Mouse (Mus musculus) lung, adult 18-20 months (tissue): ENCODE results near the gene 2610528A11Rik.
"Not testable (repeated sequence)": the region's sequence is repeated elsewhere in the genome, so short reads cannot be mapped to it uniquely, and the experiment has no call there.

Experiments
- DNase-seq, 2 experiments: peaks; one replicate each; pipeline ENCODE4 v3.0.0; 2022; ENCODE audit warnings: mixed read lengths in 2 of 2

Gene 2610528A11Rik

GRCm38 (mm10) chr14:37113922-37114321 lies at the start of gene 2610528A11Rik:
2610528A11Rik (minus strand) TSS chr14:37114022.
- no peak for DNase-seq

GRCm38 (mm10) chr14:37163277-37163956 lies 49.6 kb upstream of the 2610528A11Rik start:
- no peak for DNase-seq

- DNase-seq = no peak
Measured at GRCm38 (mm10) chr14:37154391-37154790, 40.6 kb upstream of the 2610528A11Rik start.

GRCm38 (mm10) chr14:37139051-37139710 lies 25.4 kb upstream of the 2610528A11Rik start:
- DNase-seq = no peak

GRCm38 (mm10) chr14:37137596-37137995 lies 23.8 kb upstream of the 2610528A11Rik start:
- not testable (repeated sequence) for DNase-seq

GRCm38 (mm10) chr14:37136110-37136509 lies 22.3 kb upstream of the 2610528A11Rik start:
- DNase-seq = no peak

- no peak for DNase-seq
Measured at GRCm38 (mm10) chr14:37135671-37136070, 21.8 kb upstream of the 2610528A11Rik start.

GRCm38 (mm10) chr14:37135127-37135593 lies 21.3 kb upstream of the 2610528A11Rik start, which contains the start of gene Ghitm:
Ghitm (minus strand) TSS chr14:37135272.
- DNase-seq = peak; percentile 98

- no peak for DNase-seq
Measured at GRCm38 (mm10) chr14:37134304-37135126, 20.7 kb upstream of the 2610528A11Rik start.

GRCm38 (mm10) chr14:37127652-37128051 lies 13.8 kb upstream of the 2610528A11Rik start:
- peak in 1 of 2 experiments; percentile 21 for DNase-seq

- no peak for DNase-seq
Measured at GRCm38 (mm10) chr14:37119233-37119632, 5.4 kb upstream of the 2610528A11Rik start.

GRCm38 (mm10) chr14:37112931-37113330 lies 891 bp downstream of the 2610528A11Rik start:
- DNase-seq = no peak

GRCm38 (mm10) chr14:37111371-37111770 lies 2.5 kb downstream of the 2610528A11Rik start:
- DNase-seq = no peak

- DNase-seq = no peak
Measured at GRCm38 (mm10) chr14:37110456-37110855, 3.4 kb downstream of the 2610528A11Rik start.

GRCm38 (mm10) chr14:37109975-37110374 lies 3.8 kb downstream of the 2610528A11Rik start:
- DNase-seq = no peak

GRCm38 (mm10) chr14:37109460-37109859 lies 4.4 kb downstream of the 2610528A11Rik start:
- DNase-seq = no peak

GRCm38 (mm10) chr14:37105846-37106245 lies 8.0 kb downstream of the 2610528A11Rik start:
- DNase-seq = no peak

GRCm38 (mm10) chr14:37104747-37105146 lies 9.1 kb downstream of the 2610528A11Rik start:
- no peak for DNase-seq

- DNase-seq = no peak
Measured at GRCm38 (mm10) chr14:37102484-37102883, 11.3 kb downstream of the 2610528A11Rik start.

- no peak for DNase-seq
Measured at GRCm38 (mm10) chr14:37101531-37101930, 12.3 kb downstream of the 2610528A11Rik start.

GRCm38 (mm10) chr14:37097956-37098530 lies 15.8 kb downstream of the 2610528A11Rik start, which contains the start of gene Cdhr1:
Cdhr1 (minus strand) TSS chr14:37098347.
- DNase-seq = no peak

GRCm38 (mm10) chr14:37095556-37095955 lies 18.3 kb downstream of the 2610528A11Rik start:
- no peak for DNase-seq

GRCm38 (mm10) chr14:37094436-37094835 lies 19.4 kb downstream of the 2610528A11Rik start:
- DNase-seq = no peak
